In the genomic region with DNA sequence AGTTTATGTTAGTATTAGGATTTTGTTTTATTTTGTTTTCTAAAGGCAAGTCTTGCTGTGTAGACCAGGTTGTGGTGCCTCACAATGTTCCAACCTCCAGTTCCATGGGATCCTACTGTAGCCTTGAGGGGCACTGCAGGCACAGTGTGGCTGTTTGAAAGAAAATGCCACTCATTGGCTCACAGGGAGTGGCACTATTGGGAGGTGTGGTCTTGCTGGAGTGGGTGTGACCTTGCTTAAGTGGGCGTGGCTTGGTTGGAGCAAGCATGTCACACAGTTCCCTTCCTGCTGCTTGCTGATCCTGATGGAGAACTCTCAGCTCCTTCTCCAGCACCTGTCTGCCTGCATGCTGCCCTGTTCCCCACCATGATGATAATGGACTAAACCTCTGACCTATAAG, we compare ENCODE assay signal across 10 mouse cellular contexts. TPM values are rescaled to one million over a fixed set of nuclear protein-coding genes. Genes with fewer than 3 reads are reported as not detected.
DNase-seq lines count a peak whose midpoint lies in the region; ATAC-seq and TF ChIP-seq lines count a peak whose summit lies in the region.
"Had no signal": no experiment of that assay in that cellular context is flagged by ENCODE, and none has a peak within 500 bp of the region (broad histone marks: within the 10 kb centered on the region; RNA-seq: fewer than 3 reads in every experiment).

No protein-coding gene starts in this region.

- TF ChIP-seq CTCF in liver, adult 2 months (IDR thresholded peaks at IDR 0.05; ENCODE audit: low read depth, low read length), result no peak

- H3K27me3 ChIP-seq in midbrain, embryonic 11.5 days (ENCODE audit: control insufficient read depth, insufficient read depth, low read length), result no peaks in the 10 kb centered on the region
- H3K27me3 ChIP-seq in midbrain, embryonic 10.5 days (ENCODE audit: low read depth, poor library complexity, severe bottlenecking), result no peaks in the 10 kb centered on the region
- H3K27me3 ChIP-seq in liver, adult 2 months (ENCODE audit: control insufficient read depth, insufficient read depth, low read length), result no peaks in the 10 kb centered on the region
- H3K27me3 ChIP-seq: limb, embryonic 15.5 days had no signal

- TF ChIP-seq POLR2A in liver, adult 2 months (IDR thresholded peaks at IDR 0.05; ENCODE audit: extremely low read depth, insufficient read depth, low read length), result no peak

- no peak overlapping the region for H3K27ac ChIP-seq in midbrain, embryonic 11.5 days (ENCODE audit: low read depth, low read length)
- H3K27ac ChIP-seq in midbrain, embryonic 10.5 days (replicated peaks), result no peak overlapping the region
- H3K27ac ChIP-seq in liver, adult 2 months (replicated peaks; ENCODE audit: insufficient read depth, low read depth, low read length), result no peak overlapping the region
- H3K27ac ChIP-seq: limb, embryonic 15.5 days had no signal

- ATAC-seq in CD4-positive, CD25-positive, alpha-beta regulatory T cell, adult 4 months, result no peak
- ATAC-seq in midbrain, embryonic 11.5 days (ENCODE audit: low FRiP score), result 0 out of 2 replicates have a peak, but pooled peaks have one; percentile 46

- H3K4me3 ChIP-seq in midbrain, embryonic 11.5 days (ENCODE audit: low read depth, low read length), result no peak overlapping the region
- no peak overlapping the region for H3K4me3 ChIP-seq in midbrain, embryonic 10.5 days
- no peak overlapping the region for H3K4me3 ChIP-seq in liver, adult 2 months (ENCODE audit: insufficient read depth, low read depth, low read length)
- H3K4me3 ChIP-seq: limb, embryonic 15.5 days had no signal

- H3K4me2 ChIP-seq in midbrain, embryonic 11.5 days, result no peak overlapping the region
- H3K4me2 ChIP-seq: limb, embryonic 15.5 days had no signal

- no peaks in the 10 kb centered on the region for H3K4me1 ChIP-seq in midbrain, embryonic 11.5 days (ENCODE audit: control insufficient read depth, insufficient read depth, low read length)
- peaks cover 14% of the 10 kb centered on the region for H3K4me1 ChIP-seq in midbrain, embryonic 10.5 days
- no peaks in the 10 kb centered on the region for H3K4me1 ChIP-seq in liver, adult 2 months (ENCODE audit: control insufficient read depth, insufficient read depth, low read length)
- H3K4me1 ChIP-seq: limb, embryonic 15.5 days had no signal

- no peak overlapping the region for H3K9ac ChIP-seq in midbrain, embryonic 11.5 days (ENCODE audit: low read length)
- no peak overlapping the region for H3K9ac ChIP-seq in liver, adult 2 months (ENCODE audit: low read depth, low read length)
- H3K9ac ChIP-seq: limb, embryonic 15.5 days had no signal

- no peaks in the 10 kb centered on the region for H3K79me2 ChIP-seq in liver, adult 2 months (ENCODE audit: control insufficient read depth, insufficient read depth, low read length)

- WGBS in midbrain, embryonic 11.5 days, result 13% methylated on average over 1 of the region's 1 CpGs
- 13% methylated on average over 1 of the region's 1 CpGs for WGBS in midbrain, embryonic 10.5 days
- WGBS in liver, adult 2 months, result 12% methylated on average over 1 of the region's 1 CpGs

- DNase-seq in CD4-positive, CD25-positive, alpha-beta regulatory T cell, adult 2 months (ENCODE audit: low read depth, low spot score), result peak; percentile 24
- DNase-seq in midbrain, embryonic 11.5 days (ENCODE audit: low spot score, missing footprints), result no peak
- DNase-seq in midbrain, embryonic 10.5 days (ENCODE audit: low spot score), result no peak
- peak; percentile 21 for DNase-seq in liver, adult 2 months (ENCODE audit: extremely low read depth, low read depth, low spot score)
- peak; percentile 8 to 30 for DNase-seq in spleen, postnatal 36 days (ENCODE audit: low spot score in 2 of 2)
- no peak for DNase-seq in natural killer cell, adult 2 months (ENCODE audit: low spot score in 2 of 2)
- DNase-seq in cerebellum, postnatal 36 days, result no peak
- DNase-seq: heart, postnatal 4 days had no signal

- H3K36me3 ChIP-seq in midbrain, embryonic 11.5 days (ENCODE audit: control insufficient read depth, insufficient read depth, low read length), result no peaks in the 10 kb centered on the region
- no peaks in the 10 kb centered on the region for H3K36me3 ChIP-seq in midbrain, embryonic 10.5 days
- H3K36me3 ChIP-seq in liver, adult 2 months (ENCODE audit: control insufficient read depth, insufficient read depth, low read length), result no peaks in the 10 kb centered on the region
- H3K36me3 ChIP-seq: limb, embryonic 15.5 days had no signal

- no peaks in the 10 kb centered on the region for H3K9me3 ChIP-seq in midbrain, embryonic 11.5 days (ENCODE audit: control insufficient read depth, low read length)
- H3K9me3 ChIP-seq in midbrain, embryonic 10.5 days (replicated peaks), result no peaks in the 10 kb centered on the region
- H3K9me3 ChIP-seq: limb, embryonic 15.5 days had no signal

RNA-seq across cellular contexts. Expression of a gene that starts 18.6 kb away (rescaled TPM):
- polyA plus RNA-seq in CD4-positive, CD25-positive, alpha-beta regulatory T cell, adult 4 months (2017; shearing (Covaris generic)), result not detected
- polyA plus RNA-seq in midbrain, embryonic 11.5 days (2014; fragmentation: Nextera tagmentation; extraction: Ambion mirVana), result 1.4 and 2.1 TPM in 2 replicates
- polyA plus RNA-seq in midbrain, embryonic 10.5 days (2016; fragmentation: Nextera tagmentation; extraction: Ambion mirVana), result 1.6 and 1.9 TPM in 2 replicates
- total RNA-seq in liver, adult 2 months (2014; rRNA removed), result not detected in 2 replicates
- 0.10 TPM in 1 of 2 replicates, not detected in the other for polyA plus RNA-seq in liver, adult 2 months (2012; rRNA removed)

RNA-seq across cellular contexts. Expression of a gene that starts 30.8 kb away (rescaled TPM):
- 1 to 10 TPM; 3.7 to 4.5 TPM for polyA plus RNA-seq in CD4-positive, CD25-positive, alpha-beta regulatory T cell, adult 4 months (2017; shearing (Covaris generic))
- polyA plus RNA-seq in midbrain, embryonic 11.5 days (2014; fragmentation: Nextera tagmentation; extraction: Ambion mirVana), result 24.6 and 27.5 TPM in 2 replicates
- 56.3 and 57.3 TPM in 2 replicates for polyA plus RNA-seq in midbrain, embryonic 10.5 days (2016; fragmentation: Nextera tagmentation; extraction: Ambion mirVana)
- total RNA-seq in liver, adult 2 months (2014; rRNA removed), result 0.18 and 0.40 TPM in 2 replicates
- polyA plus RNA-seq in liver, adult 2 months (2012; rRNA removed), result 0.25 and 0.57 TPM in 2 replicates

Comparison
In these comparisons a context has a peak if more than half of its experiments do, and no peak if none do; other contexts are left out.
1. DNase-seq: peak in CD4-positive, CD25-positive, alpha-beta regulatory T cell, adult 2 months (single experiment), liver, adult 2 months (single experiment) and spleen, postnatal 36 days (2 of 2); none in midbrain, embryonic 11.5 days (single experiment), midbrain, embryonic 10.5 days (single experiment), natural killer cell, adult 2 months (0 of 2) and cerebellum, postnatal 36 days (0 of 2).